In the genomic region with DNA sequence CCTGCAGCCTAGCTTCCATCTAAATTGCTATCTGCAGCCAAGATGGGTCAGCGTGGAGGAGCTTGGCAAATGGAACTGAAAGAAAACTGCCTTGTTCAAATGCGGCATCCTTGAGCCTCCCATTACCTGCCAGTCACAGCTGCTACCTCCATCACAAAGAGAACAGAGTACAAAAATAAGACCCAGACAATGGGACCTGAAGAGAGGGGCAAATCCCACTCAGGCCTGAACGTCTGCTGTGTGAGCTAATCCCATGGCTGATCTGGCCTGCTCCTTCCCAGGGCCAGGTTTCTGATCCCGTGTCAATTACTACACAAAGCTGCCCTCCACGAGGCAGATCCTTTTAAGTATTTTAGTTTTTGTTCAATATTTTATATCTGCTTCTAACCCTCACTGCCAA, we compare ENCODE assay signal across 18 mouse cellular contexts.
DNase-seq lines count a peak whose midpoint lies in the region; ATAC-seq lines count a peak whose summit lies in the region.
"Had no signal": no experiment of that assay in that cellular context is flagged by ENCODE, and none has a peak within 500 bp of the region (broad histone marks: within the 10 kb centered on the region; RNA-seq: fewer than 3 reads in every experiment).

No protein-coding gene starts in this region.

- no peak for DNase-seq in hindbrain, embryonic 10.5 days (ENCODE audit: low spot score)
- no peak for DNase-seq in midbrain, embryonic 11.5 days (ENCODE audit: low spot score, missing footprints)
- DNase-seq in spleen, adult 18-20 months: no peak
- DNase-seq: heart, postnatal 36 days; right cerebral cortex, postnatal 14 days; thymus, postnatal 14 days had no signal

- peak; percentile 27; the same call in 1 of the 2 replicates for ATAC-seq in hindbrain, embryonic 12.5 days (ENCODE audit: low FRiP score)
- ATAC-seq in forebrain, embryonic 15.5 days (replicated peaks): peak; percentile 51; the same call in 1 of the 2 replicates
- peak; percentile 88 for ATAC-seq in midbrain, embryonic 11.5 days (ENCODE audit: low FRiP score)
- no peak for ATAC-seq in neural tube, embryonic 15.5 days (ENCODE audit: low FRiP score)
- ATAC-seq in liver, embryonic 12.5 days: no peak
- ATAC-seq: intestine, embryonic 16.5 days had no signal

- WGBS in hindbrain, embryonic 12.5 days: 50% methylated on average over 5 of the region's 5 CpGs
- 61% methylated on average over 5 of the region's 5 CpGs for WGBS in hindbrain, embryonic 10.5 days
- WGBS in forebrain, embryonic 15.5 days: 16% methylated on average over 5 of the region's 5 CpGs
- WGBS in midbrain, embryonic 11.5 days: 16% methylated on average over 5 of the region's 5 CpGs
- WGBS in neural tube, embryonic 15.5 days: 58% methylated on average over 5 of the region's 5 CpGs
- WGBS in liver, embryonic 12.5 days (ENCODE audit: insufficient replicate concordance): 55% methylated on average over 5 of the region's 5 CpGs

- H3K27me3 ChIP-seq in hindbrain, embryonic 12.5 days: 0 out of 2 replicates have a peak, but pooled peaks cover 2% of the 10 kb centered on the region
- H3K27me3 ChIP-seq in hindbrain, embryonic 10.5 days (ENCODE audit: insufficient read depth, poor library complexity, severe bottlenecking): no peaks in the 10 kb centered on the region
- no peaks in the 10 kb centered on the region; the same call in 1 of the 2 replicates for H3K27me3 ChIP-seq in forebrain, embryonic 15.5 days
- H3K27me3 ChIP-seq in midbrain, embryonic 11.5 days (ENCODE audit: control insufficient read depth, insufficient read depth, low read length): no peaks in the 10 kb centered on the region
- no peaks in the 10 kb centered on the region for H3K27me3 ChIP-seq in neural tube, embryonic 15.5 days (replicated peaks)
- H3K27me3 ChIP-seq in liver, embryonic 12.5 days (replicated peaks): no peaks in the 10 kb centered on the region
- H3K27me3 ChIP-seq: heart, embryonic 13.5 days; kidney, embryonic 15.5 days had no signal

- H3K27ac ChIP-seq in hindbrain, embryonic 12.5 days: peak overlapping the region; percentile 35; the same call in 1 of the 2 replicates
- H3K27ac ChIP-seq in hindbrain, embryonic 10.5 days: no peak overlapping the region
- H3K27ac ChIP-seq in forebrain, embryonic 15.5 days (replicated peaks): peak overlapping the region; percentile 46; the same call in 1 of the 2 replicates
- peak overlapping the region; percentile 75 for H3K27ac ChIP-seq in midbrain, embryonic 11.5 days (ENCODE audit: low read depth, low read length)
- H3K27ac ChIP-seq in neural tube, embryonic 15.5 days (replicated peaks): 0 out of 2 replicates have a peak overlapping the region, but pooled peaks have one; percentile 28
- H3K27ac ChIP-seq in liver, embryonic 12.5 days: no peak overlapping the region
- H3K27ac ChIP-seq: heart, embryonic 13.5 days; kidney, embryonic 15.5 days; layer of hippocampus, adult 2 months; liver, embryonic 14.5 days; stomach, postnatal 0 days had no signal

- H3K9me3 ChIP-seq in hindbrain, embryonic 12.5 days (replicated peaks): no peaks in the 10 kb centered on the region
- no peaks in the 10 kb centered on the region for H3K9me3 ChIP-seq in hindbrain, embryonic 10.5 days
- no peaks in the 10 kb centered on the region for H3K9me3 ChIP-seq in forebrain, embryonic 15.5 days
- no peaks in the 10 kb centered on the region for H3K9me3 ChIP-seq in midbrain, embryonic 11.5 days (ENCODE audit: control insufficient read depth, low read length)
- H3K9me3 ChIP-seq in neural tube, embryonic 15.5 days (replicated peaks): no peaks in the 10 kb centered on the region
- H3K9me3 ChIP-seq in liver, embryonic 12.5 days (replicated peaks): no peaks in the 10 kb centered on the region
- H3K9me3 ChIP-seq: heart, embryonic 13.5 days; kidney, embryonic 15.5 days had no signal

- H3K4me2 ChIP-seq in hindbrain, embryonic 12.5 days (replicated peaks): no peak overlapping the region
- no peak overlapping the region for H3K4me2 ChIP-seq in forebrain, embryonic 15.5 days (replicated peaks)
- H3K4me2 ChIP-seq in midbrain, embryonic 11.5 days: no peak overlapping the region
- H3K4me2 ChIP-seq in neural tube, embryonic 15.5 days: no peak overlapping the region
- no peak overlapping the region for H3K4me2 ChIP-seq in liver, embryonic 12.5 days
- H3K4me2 ChIP-seq: heart, embryonic 13.5 days; kidney, embryonic 15.5 days had no signal

- H3K36me3 ChIP-seq in hindbrain, embryonic 12.5 days: no peaks in the 10 kb centered on the region
- no peaks in the 10 kb centered on the region for H3K36me3 ChIP-seq in hindbrain, embryonic 10.5 days
- H3K36me3 ChIP-seq in forebrain, embryonic 15.5 days: no peaks in the 10 kb centered on the region
- no peaks in the 10 kb centered on the region for H3K36me3 ChIP-seq in midbrain, embryonic 11.5 days (ENCODE audit: control insufficient read depth, insufficient read depth, low read length)
- no peaks in the 10 kb centered on the region for H3K36me3 ChIP-seq in neural tube, embryonic 15.5 days
- no peaks in the 10 kb centered on the region for H3K36me3 ChIP-seq in liver, embryonic 12.5 days
- H3K36me3 ChIP-seq: heart, embryonic 13.5 days; kidney, embryonic 15.5 days had no signal

- H3K4me3 ChIP-seq in hindbrain, embryonic 12.5 days: no peak overlapping the region
- H3K4me3 ChIP-seq in hindbrain, embryonic 10.5 days: no peak overlapping the region
- no peak overlapping the region for H3K4me3 ChIP-seq in forebrain, embryonic 15.5 days
- H3K4me3 ChIP-seq in midbrain, embryonic 11.5 days (ENCODE audit: low read depth, low read length): no peak overlapping the region
- H3K4me3 ChIP-seq in neural tube, embryonic 15.5 days (replicated peaks): no peak overlapping the region
- H3K4me3 ChIP-seq in liver, embryonic 12.5 days: no peak overlapping the region
- H3K4me3 ChIP-seq: erythroblast, embryonic 14.5 days; heart, embryonic 13.5 days; kidney, embryonic 15.5 days; layer of hippocampus, adult 2 months; myocyte had no signal

- peaks cover 10% of the 10 kb centered on the region for H3K4me1 ChIP-seq in hindbrain, embryonic 12.5 days
- H3K4me1 ChIP-seq in hindbrain, embryonic 10.5 days (replicated peaks): peaks cover 13% of the 10 kb centered on the region; the same call in 1 of the 2 replicates
- H3K4me1 ChIP-seq in forebrain, embryonic 15.5 days: peaks cover 13% of the 10 kb centered on the region
- peaks cover 15% of the 10 kb centered on the region for H3K4me1 ChIP-seq in midbrain, embryonic 11.5 days (ENCODE audit: control insufficient read depth, insufficient read depth, low read length)
- H3K4me1 ChIP-seq in neural tube, embryonic 15.5 days: peaks cover 11% of the 10 kb centered on the region
- H3K4me1 ChIP-seq in liver, embryonic 12.5 days: no peaks in the 10 kb centered on the region
- H3K4me1 ChIP-seq: heart, embryonic 13.5 days; kidney, embryonic 15.5 days had no signal

- H3K9ac ChIP-seq in hindbrain, embryonic 12.5 days: no peak overlapping the region
- no peak overlapping the region for H3K9ac ChIP-seq in forebrain, embryonic 15.5 days (replicated peaks)
- H3K9ac ChIP-seq in midbrain, embryonic 11.5 days (ENCODE audit: low read length): no peak overlapping the region
- H3K9ac ChIP-seq in neural tube, embryonic 15.5 days (replicated peaks): no peak overlapping the region
- no peak overlapping the region for H3K9ac ChIP-seq in liver, embryonic 12.5 days
- H3K9ac ChIP-seq: heart, embryonic 13.5 days; kidney, embryonic 15.5 days; liver, embryonic 14.5 days had no signal

Comparison
In these comparisons a context has a peak if more than half of its experiments do, and no peak if none do; other contexts are left out.
1. H3K27ac ChIP-seq: peak in hindbrain, embryonic 12.5 days (single experiment), forebrain, embryonic 15.5 days (single experiment), midbrain, embryonic 11.5 days (single experiment) and neural tube, embryonic 15.5 days (single experiment); none in hindbrain, embryonic 10.5 days (single experiment) and liver, embryonic 12.5 days (single experiment).
2. ATAC-seq: peak in hindbrain, embryonic 12.5 days (single experiment), forebrain, embryonic 15.5 days (single experiment) and midbrain, embryonic 11.5 days (single experiment); none in neural tube, embryonic 15.5 days (single experiment) and liver, embryonic 12.5 days (single experiment).